ENCODE assay signal across 9 mouse cellular contexts in the genomic region with DNA sequence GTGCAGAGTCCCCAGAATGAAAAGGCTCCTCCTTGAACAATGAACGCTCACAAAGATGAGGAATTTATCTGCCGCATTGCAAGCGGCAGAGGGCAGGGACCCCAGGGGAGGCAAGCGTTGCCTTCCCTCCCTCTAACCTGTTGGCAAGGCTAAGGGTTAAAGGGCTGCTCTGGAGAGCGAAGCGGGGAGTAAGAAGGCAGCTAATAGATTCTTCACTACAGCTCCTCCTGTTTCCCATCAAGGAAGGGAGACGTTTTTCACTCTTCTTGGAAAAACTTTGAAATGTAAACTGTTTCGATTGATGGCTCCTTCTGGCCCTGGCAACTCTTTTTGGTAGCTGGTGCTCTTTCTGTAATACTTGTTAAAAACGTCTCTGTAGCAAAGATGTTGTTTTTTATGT.
A peak's percentile ranks its signal among the peaks of the same experiment; 100 is the strongest.
DNase-seq lines count a peak whose midpoint lies in the region; ATAC-seq and TF ChIP-seq lines count a peak whose summit lies in the region.
"Had no signal": no experiment of that assay in that cellular context is flagged by ENCODE, and none has a peak within 500 bp of the region (broad histone marks: within the 10 kb centered on the region; RNA-seq: fewer than 3 reads in every experiment).

No protein-coding gene starts in this region.

- ATAC-seq in kidney, postnatal 0 days (replicated peaks; ENCODE audit: low FRiP score, low read depth) = no peak
- ATAC-seq in embryonic facial prominence, embryonic 14.5 days (ENCODE audit: low read depth) = 0 out of 2 replicates have a peak, but pooled peaks have one; percentile 15
- no peak for ATAC-seq in intestine, embryonic 16.5 days
- ATAC-seq in neural tube, embryonic 15.5 days (ENCODE audit: low FRiP score) = no peak
- ATAC-seq in granulocyte monocyte progenitor cell, adult 5-6 weeks (replicated peaks; ENCODE audit: poor library complexity, severe bottlenecking) = no peak

- H3K4me1 ChIP-seq in kidney, postnatal 0 days (replicated peaks; ENCODE audit: insufficient read depth, low read length) = no peaks in the 10 kb centered on the region
- H3K4me1 ChIP-seq in embryonic facial prominence, embryonic 14.5 days (ENCODE audit: control insufficient read depth, insufficient read depth, low read length) = no peaks in the 10 kb centered on the region
- H3K4me1 ChIP-seq in intestine, embryonic 16.5 days (ENCODE audit: control insufficient read depth, insufficient read depth, low read length) = no peaks in the 10 kb centered on the region
- H3K4me1 ChIP-seq in neural tube, embryonic 15.5 days = peaks cover 13% of the 10 kb centered on the region

- no peak for TF ChIP-seq CTCF in kidney, postnatal 0 days (IDR thresholded peaks at IDR 0.05; ENCODE audit: low read depth)

- no peak overlapping the region for H3K9ac ChIP-seq in kidney, postnatal 0 days (ENCODE audit: low read depth, low read length)
- 0 out of 2 replicates have a peak overlapping the region, but pooled peaks have one; percentile 2 for H3K9ac ChIP-seq in embryonic facial prominence, embryonic 14.5 days (ENCODE audit: low read depth, low read length)
- H3K9ac ChIP-seq in intestine, embryonic 16.5 days (ENCODE audit: low read depth, low read length) = no peak overlapping the region
- peak overlapping the region; percentile 22 for H3K9ac ChIP-seq in neural tube, embryonic 15.5 days (replicated peaks)

- peak overlapping the region; percentile 48 for H3K4me2 ChIP-seq in kidney, postnatal 0 days (ENCODE audit: low read length)
- peak overlapping the region; percentile 49 for H3K4me2 ChIP-seq in embryonic facial prominence, embryonic 14.5 days (ENCODE audit: low read depth, low read length)
- H3K4me2 ChIP-seq in intestine, embryonic 16.5 days (ENCODE audit: low read depth, low read length) = peak overlapping the region; percentile 41
- peak overlapping the region; percentile 58 for H3K4me2 ChIP-seq in neural tube, embryonic 15.5 days

- no peaks in the 10 kb centered on the region for H3K36me3 ChIP-seq in kidney, postnatal 0 days (ENCODE audit: insufficient read depth, low read length)
- no peaks in the 10 kb centered on the region for H3K36me3 ChIP-seq in embryonic facial prominence, embryonic 14.5 days (ENCODE audit: control insufficient read depth, insufficient read depth, low read length)
- H3K36me3 ChIP-seq in intestine, embryonic 16.5 days (ENCODE audit: control insufficient read depth, insufficient read depth, low read length) = no peaks in the 10 kb centered on the region
- no peaks in the 10 kb centered on the region for H3K36me3 ChIP-seq in neural tube, embryonic 15.5 days
- H3K36me3 ChIP-seq: G1E had no signal

- WGBS in kidney, postnatal 0 days = 13% methylated on average over 9 of the region's 9 CpGs
- WGBS in embryonic facial prominence, embryonic 14.5 days = 3% methylated on average over 9 of the region's 9 CpGs
- 16% methylated on average over 9 of the region's 9 CpGs for WGBS in intestine, embryonic 16.5 days
- 13% methylated on average over 9 of the region's 9 CpGs for WGBS in neural tube, embryonic 15.5 days

- H3K9me3 ChIP-seq in kidney, postnatal 0 days (replicated peaks; ENCODE audit: low read length) = no peaks in the 10 kb centered on the region
- no peaks in the 10 kb centered on the region for H3K9me3 ChIP-seq in embryonic facial prominence, embryonic 14.5 days (ENCODE audit: control insufficient read depth, low read length)
- H3K9me3 ChIP-seq in intestine, embryonic 16.5 days (ENCODE audit: control insufficient read depth, low read length) = no peaks in the 10 kb centered on the region
- no peaks in the 10 kb centered on the region for H3K9me3 ChIP-seq in neural tube, embryonic 15.5 days (replicated peaks)
- H3K9me3 ChIP-seq: G1E had no signal

- H3K27ac ChIP-seq in kidney, postnatal 0 days = no peak overlapping the region
- no peak overlapping the region for H3K27ac ChIP-seq in embryonic facial prominence, embryonic 14.5 days (replicated peaks; ENCODE audit: low read depth, low read length)
- H3K27ac ChIP-seq in intestine, embryonic 16.5 days (ENCODE audit: low read length) = no peak overlapping the region
- no peak overlapping the region for H3K27ac ChIP-seq in neural tube, embryonic 15.5 days (replicated peaks)

- DNase-seq in kidney, postnatal 0 days (ENCODE audit: low spot score) = peak; percentile 34
- no peak for DNase-seq in kidney, adult 18-20 months
- DNase-seq in embryonic facial prominence, embryonic 14.5 days (ENCODE audit: low spot score) = peak; percentile 20
- DNase-seq in spleen, adult 12 weeks (ENCODE audit: low spot score) = no peak
- no peak for DNase-seq in cerebellum, postnatal 4 days (ENCODE audit: low spot score in 2 of 2)

- H3K4me3 ChIP-seq in kidney, postnatal 0 days (replicated peaks; ENCODE audit: low read depth, low read length) = peak overlapping the region; percentile 8; the same call in 1 of the 2 replicates
- peak overlapping the region; percentile 21 for H3K4me3 ChIP-seq in embryonic facial prominence, embryonic 14.5 days (ENCODE audit: low read depth, low read length)
- H3K4me3 ChIP-seq in intestine, embryonic 16.5 days (ENCODE audit: low read length) = peak overlapping the region; percentile 15; the same call in 1 of the 2 replicates
- peak overlapping the region; percentile 32 for H3K4me3 ChIP-seq in neural tube, embryonic 15.5 days (replicated peaks)

- no peaks in the 10 kb centered on the region for H3K27me3 ChIP-seq in kidney, postnatal 0 days (ENCODE audit: insufficient read depth, low read length)
- H3K27me3 ChIP-seq in embryonic facial prominence, embryonic 14.5 days (replicated peaks; ENCODE audit: control insufficient read depth, insufficient read depth, low read length) = no peaks in the 10 kb centered on the region
- H3K27me3 ChIP-seq in intestine, embryonic 16.5 days (replicated peaks; ENCODE audit: control insufficient read depth, insufficient read depth, low read length) = no peaks in the 10 kb centered on the region
- no peaks in the 10 kb centered on the region for H3K27me3 ChIP-seq in neural tube, embryonic 15.5 days (replicated peaks)

Comparison
In these comparisons a context has a peak if more than half of its experiments do, and no peak if none do; other contexts are left out.
1. DNase-seq: peak in kidney, postnatal 0 days (single experiment) and embryonic facial prominence, embryonic 14.5 days (single experiment); none in kidney, adult 18-20 months (single experiment), spleen, adult 12 weeks (single experiment) and cerebellum, postnatal 4 days (0 of 2).
2. H3K9ac ChIP-seq: peak in embryonic facial prominence, embryonic 14.5 days (single experiment) and neural tube, embryonic 15.5 days (single experiment); none in kidney, postnatal 0 days (single experiment) and intestine, embryonic 16.5 days (single experiment).
3. Peak in every context shown above with its lines, with median percentiles within 50 percentile points of each other: H3K4me2 ChIP-seq and H3K4me3 ChIP-seq.